Mouse (Mus musculus): ENCODE measurements around the gene Ugt1a9. TPM values are rescaled to one million over a fixed set of nuclear protein-coding genes. Genes with fewer than 3 reads are reported as not detected.
"Not testable (repeated sequence)": the region's sequence is repeated elsewhere in the genome, so short reads cannot be mapped to it uniquely, and the experiment has no call there.

The Ugt1a9 gene
- polyA plus RNA-seq, 1 experiment, result not detected

DNA sequence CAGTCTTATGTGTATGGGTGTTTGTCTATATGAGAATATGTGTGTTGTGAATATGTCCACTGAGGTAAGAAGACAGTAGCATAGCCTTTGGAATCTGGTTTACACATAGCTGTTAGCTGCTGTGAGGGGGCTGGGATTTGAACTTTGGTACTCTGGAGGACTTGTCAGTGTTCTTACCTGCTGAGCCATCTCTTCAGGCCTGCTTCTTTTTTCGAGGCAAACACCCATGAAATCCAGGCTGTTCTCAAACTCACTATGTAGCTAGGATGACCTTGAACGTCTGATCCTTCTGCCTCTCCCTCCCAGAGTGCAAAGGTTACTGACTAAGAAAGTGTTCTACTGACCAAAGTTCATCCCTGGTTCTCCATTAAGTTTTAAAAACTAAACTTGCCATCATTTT, 35.1 kb downstream of the Ugt1a9 start:
- H3K4me3 ChIP-seq (replicated peaks), result no peak overlapping the region
- no peaks in the 10 kb centered on the region for H3K9me3 ChIP-seq
- H3K27me3 ChIP-seq (replicated peaks), result peaks cover 18% of the 10 kb centered on the region
- peaks cover 19% of the 10 kb centered on the region for H3K4me1 ChIP-seq
- no peaks in the 10 kb centered on the region for H3K36me3 ChIP-seq (replicated peaks; ENCODE audit: low read length)
- TF ChIP-seq GATA1 (IDR thresholded peaks at IDR 0.05; ENCODE audit: borderline replicate concordance, low read length) (no peak), FLI1 (IDR thresholded peaks at IDR 0.05; ENCODE audit: low read length) (no peak)

DNA sequence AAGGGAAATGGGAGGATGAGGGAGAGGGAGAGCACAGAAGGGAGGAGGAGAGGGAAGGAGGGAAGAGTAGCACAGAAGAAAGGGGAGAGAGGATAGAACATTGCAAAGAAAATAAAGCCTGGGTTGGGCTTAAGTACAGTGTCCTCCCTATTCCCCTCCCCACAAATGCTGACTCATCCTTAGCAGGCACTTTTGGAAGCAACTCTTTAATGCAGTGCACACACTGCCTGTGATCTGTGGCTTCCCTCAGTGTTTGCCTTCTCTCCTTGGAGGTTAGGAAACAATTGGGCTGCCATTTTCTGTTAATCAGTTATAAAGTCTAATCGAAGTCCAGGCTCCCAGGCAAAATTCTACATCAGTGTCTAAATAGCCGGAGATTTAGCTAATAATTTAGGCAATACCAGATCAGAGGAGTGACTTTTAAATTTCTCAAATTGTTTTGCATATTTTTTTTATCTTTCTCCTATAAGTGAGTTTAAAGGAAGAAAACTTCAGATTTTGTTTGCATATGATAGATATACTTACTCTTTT, 38.5 kb downstream of the Ugt1a9 start:
- H3K4me1 ChIP-seq, result peaks cover 13% of the 10 kb centered on the region
- not testable (repeated sequence) for H3K27me3 ChIP-seq (replicated peaks); H3K9me3 ChIP-seq; H3K36me3 ChIP-seq (replicated peaks; ENCODE audit: low read length); H3K4me3 ChIP-seq (replicated peaks)

DNA sequence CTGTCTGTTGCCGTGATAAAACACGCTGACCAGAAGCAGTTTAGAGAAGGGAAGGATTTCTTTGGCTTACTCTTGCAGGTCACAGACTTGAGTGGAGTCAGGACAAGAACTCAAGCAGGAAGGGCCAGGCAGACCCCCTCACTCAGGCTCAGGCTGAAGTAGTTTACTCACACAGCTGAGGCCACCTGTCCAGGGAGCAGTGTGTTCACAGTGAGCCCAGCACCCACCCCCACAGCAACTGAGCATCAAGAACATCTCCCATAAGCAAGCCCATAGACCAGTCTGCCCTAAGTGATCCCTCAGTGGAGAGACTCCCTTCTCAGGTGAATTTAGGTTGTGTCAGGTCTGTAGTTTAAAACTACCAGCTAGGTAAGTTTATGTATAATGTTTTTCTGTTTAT, 39.0 kb downstream of the Ugt1a9 start:
- H3K27me3 ChIP-seq (replicated peaks); H3K9me3 ChIP-seq; H3K4me1 ChIP-seq; H3K36me3 ChIP-seq (replicated peaks; ENCODE audit: low read length); H3K4me3 ChIP-seq (replicated peaks): not testable (repeated sequence)

DNA sequence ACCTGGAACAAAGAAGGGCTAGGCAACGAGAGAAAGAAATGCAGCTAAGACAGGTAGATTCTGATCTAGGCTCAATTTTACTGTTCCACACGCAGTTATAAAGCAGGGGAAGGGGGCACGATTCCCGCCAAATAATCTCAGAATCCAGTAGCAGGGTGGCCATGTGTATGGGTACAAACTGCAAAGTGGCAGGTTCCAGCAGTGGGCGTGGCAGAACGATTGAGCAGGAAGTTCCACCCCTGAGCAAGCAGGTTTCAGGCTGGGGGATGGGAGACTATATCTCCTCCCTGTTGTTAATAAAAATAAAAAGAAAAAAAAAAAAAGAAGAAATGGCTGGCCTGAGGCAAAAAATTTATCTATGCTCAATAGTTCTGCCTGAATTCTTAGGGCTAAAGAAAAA, 42.2 kb downstream of the Ugt1a9 start:
- not testable (repeated sequence) for H3K4me3 ChIP-seq (replicated peaks); H3K9me3 ChIP-seq; H3K27me3 ChIP-seq (replicated peaks); H3K4me1 ChIP-seq; H3K36me3 ChIP-seq (replicated peaks; ENCODE audit: low read length)

DNA sequence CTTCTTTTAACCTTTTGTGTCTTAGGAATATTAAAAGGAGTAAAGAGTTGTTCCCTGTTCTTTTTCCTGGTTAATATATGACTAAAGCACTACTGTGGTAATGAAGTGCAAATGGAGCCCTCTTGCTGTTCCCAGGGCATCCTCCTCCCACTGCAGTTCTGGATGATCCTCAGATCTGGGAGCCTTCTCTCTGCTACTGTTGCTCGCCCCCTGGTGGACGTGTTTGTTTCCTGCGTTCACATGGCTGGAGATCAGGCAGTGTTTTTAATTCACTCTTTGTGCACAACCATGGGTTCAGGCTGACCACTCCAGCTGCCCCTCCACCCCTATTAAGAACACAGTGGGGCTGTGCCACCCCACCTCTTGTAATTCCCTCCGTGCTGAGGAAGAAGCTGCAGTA, 50.0 kb downstream of the Ugt1a9 start:
- not testable (repeated sequence) for H3K4me3 ChIP-seq (replicated peaks); H3K36me3 ChIP-seq (replicated peaks; ENCODE audit: low read length); H3K9me3 ChIP-seq; H3K4me1 ChIP-seq; H3K27me3 ChIP-seq (replicated peaks)

DNA sequence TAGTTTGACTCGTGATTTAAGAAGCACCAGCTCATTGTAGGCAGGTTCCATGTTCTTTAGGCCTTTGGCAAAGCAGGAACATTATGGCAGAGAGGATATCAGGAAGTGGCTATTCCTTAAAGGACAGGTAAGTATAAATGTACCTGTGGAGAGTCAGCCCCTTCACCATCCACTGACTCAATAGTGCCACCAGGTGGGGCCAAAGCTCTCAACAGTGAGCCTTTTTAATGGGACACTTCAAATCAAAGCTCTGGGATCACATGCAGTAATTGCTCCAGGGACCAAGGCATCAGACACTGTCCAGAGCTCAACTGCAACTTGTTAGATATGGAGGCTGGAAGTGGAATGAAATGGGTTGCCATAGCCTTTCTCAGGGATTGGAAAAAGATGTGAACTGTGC, 50.9 kb downstream of the Ugt1a9 start:
- not testable (repeated sequence) for H3K9me3 ChIP-seq; H3K27me3 ChIP-seq (replicated peaks); H3K4me1 ChIP-seq; H3K36me3 ChIP-seq (replicated peaks; ENCODE audit: low read length); H3K4me3 ChIP-seq (replicated peaks)

DNA sequence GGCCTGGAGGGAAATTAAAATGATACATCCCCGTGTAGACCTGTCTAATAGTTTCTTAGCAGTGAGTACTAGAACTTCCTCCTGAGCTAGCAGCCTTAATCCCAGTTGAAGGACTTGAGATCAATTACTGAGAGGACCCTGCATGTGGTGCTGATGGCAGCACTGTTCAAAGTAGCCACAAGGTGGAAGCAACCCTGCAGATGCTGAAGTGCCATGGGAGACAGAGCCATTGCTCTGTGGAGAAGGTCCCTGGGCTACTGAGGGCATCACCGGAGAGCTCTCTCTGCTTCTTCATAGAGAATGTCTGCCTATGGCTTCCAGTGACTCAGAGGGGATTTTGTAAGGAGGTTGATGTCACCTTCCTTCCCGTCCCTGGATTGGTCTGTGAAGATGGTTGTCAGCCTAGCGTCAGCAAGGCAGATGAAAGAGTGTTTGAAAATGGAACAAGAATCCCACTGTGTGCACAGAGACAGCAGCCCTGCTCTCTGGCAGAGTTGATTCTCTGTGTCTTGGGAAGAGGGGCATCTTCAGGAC, 55.3 kb downstream of the Ugt1a9 start:
- not testable (repeated sequence) for H3K27me3 ChIP-seq (replicated peaks); H3K4me1 ChIP-seq; H3K9me3 ChIP-seq; H3K36me3 ChIP-seq (replicated peaks; ENCODE audit: low read length); H3K4me3 ChIP-seq (replicated peaks)

DNA sequence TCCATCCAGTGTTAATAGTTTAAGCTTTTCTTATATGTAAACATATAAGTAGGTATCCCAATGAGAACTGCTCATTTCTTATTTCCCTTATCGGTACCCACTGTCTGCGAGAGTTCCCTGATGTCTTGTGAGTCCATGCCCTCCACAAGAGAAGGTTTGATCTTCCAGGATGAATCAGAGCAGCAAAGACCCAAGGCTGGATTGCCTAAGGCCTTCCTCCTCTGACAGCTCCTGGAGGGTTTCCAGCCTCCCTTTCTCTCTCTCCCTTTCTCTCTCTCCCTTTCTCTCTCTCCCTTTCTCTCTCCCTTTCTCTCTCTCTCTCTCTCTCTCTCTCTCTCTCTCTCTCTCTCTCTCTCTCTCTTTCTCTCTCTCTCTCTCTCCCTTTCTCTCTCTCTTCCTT, 58.5 kb downstream of the Ugt1a9 start:
- H3K36me3 ChIP-seq (replicated peaks; ENCODE audit: low read length); H3K4me3 ChIP-seq (replicated peaks); H3K9me3 ChIP-seq; H3K27me3 ChIP-seq (replicated peaks): not testable (repeated sequence)
- peaks cover 13% of the 10 kb centered on the region for H3K4me1 ChIP-seq

DNA sequence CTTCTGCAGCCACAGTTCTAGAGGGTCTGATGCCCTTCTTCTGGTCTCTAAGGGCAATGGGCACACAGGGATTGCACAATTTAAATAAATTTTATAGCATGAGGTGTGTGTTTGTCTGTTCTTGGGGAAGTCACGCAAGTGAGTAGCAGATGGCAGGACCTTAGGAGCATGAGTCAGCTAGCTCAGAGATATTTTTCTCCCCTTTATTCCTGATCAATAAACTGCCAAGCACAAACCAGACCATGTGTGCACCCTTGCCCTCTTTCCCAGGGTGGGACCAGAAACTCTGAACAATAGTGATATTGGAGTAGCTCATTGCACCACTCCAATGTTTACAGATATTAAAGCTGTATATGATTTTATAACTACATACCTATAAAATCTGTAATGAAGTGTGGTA, 59.6 kb downstream of the Ugt1a9 start:
- not testable (repeated sequence) for H3K4me3 ChIP-seq (replicated peaks); H3K36me3 ChIP-seq (replicated peaks; ENCODE audit: low read length); H3K27me3 ChIP-seq (replicated peaks); H3K9me3 ChIP-seq
- peaks cover 13% of the 10 kb centered on the region for H3K4me1 ChIP-seq

DNA sequence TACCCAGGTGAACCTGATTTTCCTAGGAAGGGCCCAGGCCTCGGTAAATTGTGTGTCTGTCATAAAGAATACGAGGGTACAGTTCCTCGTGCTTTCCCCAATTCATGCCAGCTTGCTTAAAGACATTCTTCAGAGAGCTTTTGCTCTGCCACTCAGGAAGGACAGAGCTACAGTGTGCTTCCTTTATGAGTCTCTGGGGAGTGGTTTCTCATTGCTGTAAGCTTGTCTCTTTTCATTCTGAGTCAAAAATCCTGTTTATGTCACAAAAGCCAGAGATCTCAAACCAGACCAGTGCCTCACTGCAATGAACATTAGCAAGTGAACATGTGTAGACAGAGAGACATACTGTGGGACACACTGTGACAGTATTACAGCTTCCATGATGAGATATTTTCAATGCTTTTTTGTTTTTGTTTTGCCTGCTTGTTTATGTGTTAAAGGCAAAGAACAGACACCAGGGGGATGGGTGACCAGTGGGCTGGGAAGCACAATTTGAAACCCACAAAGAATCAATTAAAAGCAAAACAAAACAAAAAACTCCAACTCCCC, 63.4 kb downstream of the Ugt1a9 start:
- Histone ChIP-seq H3K4me1 (peaks cover 5% of the 10 kb centered on the region; the same call in 1 of the 2 replicates), H3K36me3 (replicated peaks; ENCODE audit: low read length) (no peaks in the 10 kb centered on the region), H3K4me3 (replicated peaks) (no peak overlapping the region), H3K27me3 (replicated peaks) (peaks cover 2% of the 10 kb centered on the region), H3K9me3 (no peaks in the 10 kb centered on the region)
- TF ChIP-seq GATA1 (IDR thresholded peaks at IDR 0.05; ENCODE audit: borderline replicate concordance, low read length), result no peak
- TF ChIP-seq FLI1 (IDR thresholded peaks at IDR 0.05; ENCODE audit: low read length), result no peak

DNA sequence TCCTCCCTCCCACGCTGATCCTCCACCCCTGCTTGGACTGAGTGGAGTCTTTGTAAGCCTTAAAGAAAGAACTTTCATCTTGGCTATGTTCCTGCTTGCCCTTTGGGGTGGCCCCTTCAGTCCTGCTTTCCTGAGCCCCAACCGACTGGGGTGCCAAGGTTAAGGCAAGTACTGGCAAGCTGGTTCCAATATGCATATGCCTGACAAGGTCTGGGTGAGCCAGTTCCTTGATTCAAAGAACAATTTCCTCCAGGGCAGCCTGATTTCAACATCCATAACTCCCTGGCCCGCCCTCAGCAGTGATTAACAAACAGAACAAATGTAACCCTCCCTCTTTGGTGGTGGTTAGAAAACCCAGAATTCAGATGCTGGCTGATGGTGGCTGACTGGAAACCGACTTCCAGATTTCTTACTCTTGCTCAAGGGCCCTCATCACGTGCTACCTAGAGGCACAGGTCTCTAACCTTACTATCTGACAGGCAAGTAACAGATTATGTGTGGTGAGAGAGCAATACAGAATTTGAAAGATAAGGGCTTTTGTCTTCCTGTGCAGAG, 63.9 kb downstream of the Ugt1a9 start, which contains the start of gene Ugt1a6a:
Gene Ugt1a6a (plus strand): TSS at position 353 of the 555 bp plus-strand sequence.
- not testable (repeated sequence) for H3K4me1 ChIP-seq; H3K9me3 ChIP-seq; H3K4me3 ChIP-seq (replicated peaks); H3K27me3 ChIP-seq (replicated peaks); H3K36me3 ChIP-seq (replicated peaks; ENCODE audit: low read length)

DNA sequence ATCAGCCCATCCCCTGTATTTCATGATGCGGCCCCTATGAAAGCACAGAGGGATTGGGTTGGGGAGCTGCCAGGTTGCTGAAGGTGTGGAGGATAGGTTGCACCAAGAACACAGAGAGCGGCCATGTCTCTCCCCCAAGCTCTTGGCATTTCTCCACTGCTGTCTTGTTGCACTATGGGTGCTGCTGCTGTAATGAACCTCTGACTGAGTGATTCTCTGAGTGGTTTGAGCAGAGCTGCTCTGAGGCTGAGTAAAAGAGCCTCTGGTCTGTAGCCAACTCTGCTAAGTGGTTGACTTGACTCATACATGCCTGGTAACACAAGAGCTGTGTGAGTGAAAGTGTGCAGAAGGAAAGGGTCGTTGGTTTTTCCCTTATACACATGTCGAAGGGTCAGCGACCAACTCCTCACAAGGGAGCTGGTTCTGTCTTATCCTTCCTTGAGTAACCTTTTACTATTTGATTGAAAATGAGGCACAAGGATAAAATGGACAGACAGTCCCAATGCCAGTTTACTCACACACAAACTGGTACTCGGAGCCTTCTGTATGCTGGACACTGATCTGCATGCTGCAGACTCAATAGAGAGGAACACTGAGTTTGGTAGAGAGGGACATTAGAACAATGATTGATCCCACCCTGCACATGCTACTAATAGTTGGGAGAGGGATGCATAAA, 64.8 kb downstream of the Ugt1a9 start:
- not testable (repeated sequence) for H3K9me3 ChIP-seq; H3K4me1 ChIP-seq; H3K4me3 ChIP-seq (replicated peaks); H3K27me3 ChIP-seq (replicated peaks); H3K36me3 ChIP-seq (replicated peaks; ENCODE audit: low read length)
